Mouse (Mus musculus) E14TG2a.4 (cell line): Measurements from ENCODE around the gene Rrad.

ENCODE experiments used
- CTCF ChIP-seq: conservative IDR thresholded peaks from 2 replicates; pipeline ENCODE4 v1.5.1; 2014; ENCODE audit warnings: low read length
- NANOG ChIP-seq: IDR thresholded peaks from 2 replicates; pipeline ENCODE4 v1.6.1; 2014; ENCODE audit warnings: borderline replicate concordance, low read length, mixed read lengths
- POU5F1 ChIP-seq: IDR thresholded peaks from 2 replicates; pipeline ENCODE4 v1.6.1; 2014; ENCODE audit warnings: low read length, borderline replicate concordance

DNA sequence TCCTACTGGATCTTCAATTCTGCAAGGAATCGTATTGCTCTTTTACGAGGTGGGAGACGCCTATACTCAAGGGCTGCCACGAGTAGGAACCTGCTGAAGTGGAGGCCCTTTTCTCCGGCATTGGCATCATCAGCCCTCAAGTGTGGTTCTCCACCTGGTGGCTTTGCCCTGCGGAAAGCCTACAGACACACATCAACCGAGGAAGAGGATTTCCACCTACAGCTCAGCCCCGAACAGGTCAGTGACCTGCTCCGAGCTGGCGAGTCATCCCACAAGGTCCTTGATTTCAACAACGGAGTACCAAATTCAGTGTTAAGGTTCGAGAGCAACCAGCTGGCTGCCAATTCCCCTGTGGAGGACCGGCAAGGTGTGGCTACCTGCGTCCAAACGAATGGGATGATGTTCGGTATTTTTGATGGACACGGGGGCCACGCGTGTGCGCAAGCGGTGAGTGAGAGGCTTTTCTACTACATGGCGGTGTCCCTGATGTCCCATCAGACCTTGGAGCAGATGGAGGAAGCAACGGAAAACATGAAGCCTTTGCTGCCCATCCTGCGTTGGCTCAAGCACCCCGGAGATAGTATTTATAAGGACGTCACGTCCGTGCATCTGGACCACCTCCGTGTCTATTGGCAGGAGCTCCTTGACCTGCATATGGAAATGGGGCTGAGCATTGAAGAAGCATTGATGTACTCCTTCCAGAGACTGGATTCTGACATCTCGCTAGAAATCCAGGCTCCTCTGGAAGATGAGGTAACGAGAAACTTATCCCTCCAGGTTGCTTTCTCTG is 37.4 kb downstream of the Rrad start:
- no peak for TF ChIP-seq CTCF
- no peak for TF ChIP-seq NANOG
- no peak for TF ChIP-seq POU5F1
